Mouse (Mus musculus) naive thymus-derived CD4-positive, alpha-beta T cell, adult 2 months (primary cell): ENCODE data around the gene Tbc1d16.

Source experiments
- DNase-seq: peaks from one replicate; pipeline ENCODE4 v3.0.0-alpha.2; 2011; ENCODE audit warnings: low read depth

Gene Tbc1d16

GRCm38 (mm10) chr11:119176389-119177179 lies 51.7 kb downstream of the Tbc1d16 start:
- DNase-seq, result no peak

- no peak for DNase-seq
These were observed 56.7 kb downstream of the Tbc1d16 start for GRCm38 (mm10) chr11:119171588-119171987.

- DNase-seq, result no peak
These were observed 59.4 kb downstream of the Tbc1d16 start for GRCm38 (mm10) chr11:119168851-119169250.

DNA sequence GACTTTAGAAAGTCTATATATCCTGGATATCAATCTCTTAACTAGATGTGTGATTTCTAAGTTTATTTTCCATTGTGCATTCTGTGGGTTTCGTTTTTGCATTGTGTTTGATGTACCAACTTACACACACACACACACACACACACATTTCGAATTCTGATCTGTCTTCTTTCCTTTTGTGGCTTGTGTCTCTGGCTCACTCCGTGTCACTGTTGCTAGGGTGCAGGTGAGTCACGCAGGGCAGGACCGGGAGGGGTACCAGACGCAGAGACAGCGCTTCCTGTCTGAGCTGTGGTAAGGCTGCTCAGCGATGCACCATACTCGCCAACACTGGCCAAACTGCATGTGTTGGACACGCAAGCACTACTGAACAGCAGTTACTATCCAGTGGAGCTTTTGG lies 62.3 kb downstream of the Tbc1d16 start:
- DNase-seq, result peak; percentile 94

- DNase-seq, result no peak
These were observed 63.9 kb downstream of the Tbc1d16 start for GRCm38 (mm10) chr11:119164375-119164774.

- DNase-seq, result no peak
These were observed 64.6 kb downstream of the Tbc1d16 start for GRCm38 (mm10) chr11:119163734-119163992.

- DNase-seq, result peak; percentile 78
These were observed 65.2 kb downstream of the Tbc1d16 start for GRCm38 (mm10) chr11:119162959-119163733.

GRCm38 (mm10) chr11:119161665-119162064 lies 66.6 kb downstream of the Tbc1d16 start:
- no peak for DNase-seq

GRCm38 (mm10) chr11:119160050-119160449 lies 68.2 kb downstream of the Tbc1d16 start:
- DNase-seq, result no peak

GRCm38 (mm10) chr11:119159496-119159895 lies 68.8 kb downstream of the Tbc1d16 start:
- DNase-seq, result no peak

GRCm38 (mm10) chr11:119157377-119158189 lies 70.7 kb downstream of the Tbc1d16 start:
- no peak for DNase-seq

DNA sequence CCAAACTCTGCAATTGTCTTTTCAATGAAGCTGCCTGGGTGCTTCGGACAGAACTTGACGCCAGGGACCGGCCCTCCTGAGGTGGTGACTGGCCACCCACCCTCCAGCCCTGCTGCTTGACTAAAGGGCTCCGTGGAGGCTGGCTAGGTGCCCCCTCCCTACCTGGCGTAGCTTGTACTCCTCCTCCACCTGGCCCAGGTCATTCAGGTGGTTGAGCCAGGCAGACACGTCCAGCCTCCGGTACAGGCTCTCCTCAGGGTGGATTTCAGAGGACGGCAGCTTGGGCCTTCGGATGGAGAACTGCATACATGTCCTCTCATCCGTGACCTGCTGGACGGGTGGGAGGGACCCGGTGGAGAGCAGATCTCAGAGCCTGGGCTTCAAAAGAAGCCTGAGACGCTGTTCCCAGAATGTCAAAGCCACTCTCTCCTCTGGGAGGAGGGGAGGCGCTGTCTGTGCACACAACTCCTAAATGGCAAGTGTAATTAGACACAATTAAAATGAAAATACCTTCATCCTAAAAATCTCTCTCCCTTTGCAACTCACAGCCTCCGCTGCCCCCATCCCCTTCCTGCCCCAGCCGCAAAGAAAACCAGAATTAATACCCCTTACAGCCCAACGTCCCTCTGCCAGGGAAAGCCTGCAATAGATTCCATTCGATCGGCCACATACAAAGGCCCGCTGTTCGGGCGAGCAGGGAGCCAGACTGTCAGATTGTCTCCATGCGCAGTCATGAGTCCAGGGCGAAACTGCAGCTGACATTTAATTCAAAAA lies 71.6 kb downstream of the Tbc1d16 start:
- DNase-seq, result no peak

DNA sequence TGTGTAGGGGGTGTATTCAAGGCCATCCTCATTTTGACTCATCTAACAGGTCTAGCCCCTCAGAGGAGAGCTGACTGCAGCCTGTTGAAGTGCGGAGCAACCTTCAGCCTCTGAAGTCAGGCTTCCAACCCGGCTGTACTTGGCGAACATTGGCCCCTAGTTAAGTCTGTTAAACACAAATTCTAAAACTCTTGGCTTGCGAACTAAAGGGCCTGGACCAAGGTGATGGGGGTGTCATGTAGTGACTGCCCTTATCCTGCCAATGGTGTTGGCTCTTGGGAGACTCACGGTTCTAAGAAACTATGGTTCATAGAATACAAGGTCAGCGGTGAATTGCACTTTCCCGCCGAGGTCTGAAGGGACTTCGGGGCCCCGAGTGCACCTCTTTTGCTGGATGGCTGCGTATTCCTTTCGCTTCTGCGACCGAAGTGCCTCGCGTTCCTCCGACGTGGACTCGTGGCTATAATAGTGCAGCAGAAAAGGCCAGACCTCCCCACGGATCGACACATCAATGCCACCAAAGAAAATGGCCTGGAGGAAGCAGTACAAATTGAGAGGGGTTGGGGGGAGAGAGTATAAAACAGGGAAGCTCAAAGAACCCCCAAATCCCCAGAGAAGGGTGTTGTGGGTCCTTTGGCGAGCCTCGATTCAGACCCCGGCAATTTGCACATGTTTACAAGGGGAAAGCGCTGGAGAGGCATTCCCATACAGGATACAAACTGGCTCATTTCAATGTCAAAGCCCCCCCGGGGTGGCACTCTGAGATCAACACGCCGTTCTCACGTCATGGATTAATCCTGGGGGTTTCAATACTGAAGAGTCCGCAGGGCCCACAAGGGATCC lies 72.4 kb downstream of the Tbc1d16 start:
- DNase-seq, result no peak

DNA sequence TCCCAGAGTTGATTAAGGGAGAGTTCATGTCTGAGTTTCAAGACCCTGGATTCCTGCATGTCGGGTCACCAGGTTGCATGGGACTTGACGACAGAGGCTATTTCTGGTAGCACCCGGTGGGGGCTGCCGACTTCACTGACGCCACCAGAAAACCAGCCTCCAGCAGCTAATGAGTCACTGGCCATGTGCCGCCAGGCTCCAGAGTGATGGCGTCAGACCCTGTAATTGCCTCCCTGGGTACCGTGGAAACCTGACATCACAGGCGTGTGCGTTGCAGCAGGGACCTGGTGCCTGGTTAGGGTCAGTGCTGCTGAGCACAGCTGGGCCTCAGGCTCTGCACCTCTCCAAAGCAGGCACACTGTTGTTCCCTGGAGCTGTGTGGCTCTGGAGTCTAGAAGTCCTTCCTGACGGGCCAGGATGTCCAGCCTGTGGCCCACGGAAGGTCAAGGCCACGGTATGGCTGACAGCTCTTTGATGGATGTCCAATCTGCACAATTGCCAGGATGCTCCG lies 75.9 kb downstream of the Tbc1d16 start:
- DNase-seq, result no peak

DNA sequence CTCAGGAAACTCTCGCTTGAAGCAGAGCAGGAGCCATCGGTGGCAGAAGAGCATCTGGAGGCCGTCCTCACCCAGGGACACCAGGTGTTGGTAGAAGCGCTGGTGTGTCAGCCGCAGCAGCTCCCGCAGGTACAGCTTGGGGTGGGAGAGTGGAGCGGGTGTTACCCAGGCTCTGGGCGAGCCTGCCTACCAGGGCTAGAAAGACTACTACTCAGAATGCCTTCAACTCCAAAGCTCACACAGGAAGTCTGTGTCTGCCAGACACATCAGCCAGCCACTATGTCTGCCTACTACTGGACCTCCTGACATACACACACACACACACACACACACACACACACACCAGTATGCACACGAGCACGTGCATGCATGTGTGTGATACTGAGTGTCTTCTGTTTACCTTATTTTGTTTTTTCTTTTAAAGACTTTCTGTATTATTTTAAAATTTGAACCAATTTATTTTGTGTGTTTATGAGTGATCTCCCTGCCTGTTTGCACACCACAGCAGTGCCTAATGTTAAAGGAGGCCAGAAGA lies 77.2 kb downstream of the Tbc1d16 start:
- peak; percentile 69 for DNase-seq

- DNase-seq, result no peak
These were observed 77.9 kb downstream of the Tbc1d16 start for GRCm38 (mm10) chr11:119150442-119150841.

DNA sequence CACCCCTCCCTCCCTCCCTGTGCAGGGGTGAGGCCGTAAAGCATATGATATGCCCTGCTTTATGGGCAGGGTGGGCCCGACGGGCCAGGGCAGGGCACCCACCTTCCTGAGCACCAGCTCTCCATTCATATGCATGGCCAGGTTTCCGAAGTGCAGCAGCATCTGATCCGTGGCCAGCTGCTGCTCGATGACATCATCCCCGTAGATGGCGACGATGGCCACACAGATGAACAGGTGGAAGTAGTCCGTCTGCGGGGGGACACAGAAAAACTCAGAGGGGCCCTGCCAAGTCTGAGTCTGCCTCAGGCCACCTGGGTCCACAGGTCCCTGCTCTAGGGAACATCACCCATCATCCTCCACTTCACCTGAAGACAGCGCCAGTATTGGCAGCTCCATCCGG lies 79.5 kb downstream of the Tbc1d16 start:
- DNase-seq, result no peak

DNA sequence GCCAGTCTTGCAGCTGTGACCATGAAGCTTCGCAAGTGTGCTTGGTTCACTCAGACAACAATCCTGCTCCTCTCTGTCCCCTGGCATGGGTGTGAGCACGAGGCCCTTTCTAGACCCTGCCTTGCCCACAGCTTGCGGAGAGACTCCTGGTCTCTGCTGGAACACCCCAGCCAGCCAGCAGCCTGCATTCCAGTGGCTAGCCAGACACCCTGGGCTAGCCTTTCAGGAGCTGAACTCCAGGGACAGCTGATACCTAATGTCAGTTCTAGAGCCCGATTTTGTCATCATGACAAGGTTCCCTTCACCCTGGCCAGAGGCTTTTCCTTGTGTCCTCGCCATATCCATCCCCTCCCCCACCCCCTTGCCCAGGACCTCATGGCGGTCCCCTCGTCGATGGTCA lies 81.1 kb downstream of the Tbc1d16 start:
- DNase-seq, result no peak

DNA sequence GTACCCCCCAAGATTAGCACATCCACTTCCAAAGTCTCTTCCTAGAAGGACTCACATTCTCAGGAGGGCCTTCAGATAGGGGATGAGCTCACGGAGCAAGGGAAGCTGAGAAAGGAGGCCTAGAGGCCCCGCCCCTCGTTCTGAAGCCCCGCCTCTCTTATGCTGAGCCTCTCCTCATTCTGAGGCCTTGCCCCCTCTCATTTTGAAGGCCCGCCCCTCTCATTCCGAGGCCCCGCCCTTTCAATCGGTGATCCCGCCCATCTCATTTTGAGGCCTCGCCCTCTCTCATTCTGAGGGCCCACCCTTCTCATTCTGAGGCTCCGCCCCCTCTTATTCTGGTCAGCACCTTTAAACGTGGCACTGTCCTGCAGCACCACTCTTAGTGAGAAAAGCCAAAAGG lies 82.2 kb downstream of the Tbc1d16 start:
- no peak for DNase-seq

- DNase-seq, result no peak
These were observed 83.4 kb downstream of the Tbc1d16 start for GRCm38 (mm10) chr11:119144801-119145475.
